ENCODE assay signal across 8 mouse cellular contexts in genomic region chr12:80197343-80197742, GRCm38 (mm10).
DNase-seq lines count a peak whose midpoint lies in the region; ATAC-seq and TF ChIP-seq lines count a peak whose summit lies in the region.

No protein-coding gene starts in this region.

- no peak overlapping the region for H3K4me3 ChIP-seq in forebrain, embryonic 14.5 days (ENCODE audit: low read depth, low read length)
- H3K4me3 ChIP-seq in forebrain, embryonic 15.5 days, result no peak overlapping the region
- H3K4me3 ChIP-seq in hindbrain, postnatal 0 days (ENCODE audit: low read length), result no peak overlapping the region
- no peak overlapping the region for H3K4me3 ChIP-seq in lung, embryonic 14.5 days (ENCODE audit: low read depth, low read length)

- 0 out of 2 replicates have a peak, but pooled peaks have one; percentile 55 for ATAC-seq in forebrain, embryonic 14.5 days
- ATAC-seq in forebrain, embryonic 15.5 days (replicated peaks), result no peak
- peak; percentile 57; the same call in 1 of the 2 replicates for ATAC-seq in hindbrain, postnatal 0 days
- ATAC-seq in lung, embryonic 14.5 days (ENCODE audit: insufficient read depth), result no peak

- H3K4me1 ChIP-seq in forebrain, embryonic 14.5 days (ENCODE audit: control insufficient read depth, insufficient read depth, low read length), result no peaks in the 10 kb centered on the region
- H3K4me1 ChIP-seq in forebrain, embryonic 15.5 days, result no peaks in the 10 kb centered on the region
- H3K4me1 ChIP-seq in hindbrain, postnatal 0 days (ENCODE audit: insufficient read depth, low read length), result no peaks in the 10 kb centered on the region
- no peaks in the 10 kb centered on the region for H3K4me1 ChIP-seq in lung, embryonic 14.5 days (ENCODE audit: insufficient read depth)

- no peaks in the 10 kb centered on the region for H3K27me3 ChIP-seq in forebrain, embryonic 14.5 days (replicated peaks; ENCODE audit: control insufficient read depth, insufficient read depth, low read length)
- H3K27me3 ChIP-seq in forebrain, embryonic 15.5 days, result no peaks in the 10 kb centered on the region
- H3K27me3 ChIP-seq in hindbrain, postnatal 0 days (ENCODE audit: insufficient read depth, low read length), result no peaks in the 10 kb centered on the region
- no peaks in the 10 kb centered on the region for H3K27me3 ChIP-seq in lung, embryonic 14.5 days (ENCODE audit: insufficient read depth, low read length)

- H3K27ac ChIP-seq in forebrain, embryonic 14.5 days (ENCODE audit: low read depth, low read length), result no peak overlapping the region
- H3K27ac ChIP-seq in forebrain, embryonic 15.5 days (replicated peaks), result no peak overlapping the region
- H3K27ac ChIP-seq in hindbrain, postnatal 0 days, result no peak overlapping the region
- no peak overlapping the region for H3K27ac ChIP-seq in lung, embryonic 14.5 days (ENCODE audit: low read depth)

- no peaks in the 10 kb centered on the region for H3K9me3 ChIP-seq in forebrain, embryonic 14.5 days (replicated peaks; ENCODE audit: control insufficient read depth, low read length)
- no peaks in the 10 kb centered on the region for H3K9me3 ChIP-seq in forebrain, embryonic 15.5 days
- no peaks in the 10 kb centered on the region for H3K9me3 ChIP-seq in hindbrain, postnatal 0 days (ENCODE audit: low read length)
- no peaks in the 10 kb centered on the region for H3K9me3 ChIP-seq in lung, embryonic 14.5 days (ENCODE audit: low read depth, low read length)

- H3K9ac ChIP-seq in forebrain, embryonic 14.5 days (ENCODE audit: low read length), result no peak overlapping the region
- H3K9ac ChIP-seq in forebrain, embryonic 15.5 days (replicated peaks), result no peak overlapping the region
- no peak overlapping the region for H3K9ac ChIP-seq in hindbrain, postnatal 0 days (replicated peaks; ENCODE audit: low read length)
- no peak overlapping the region for H3K9ac ChIP-seq in lung, embryonic 14.5 days

- DNase-seq in forebrain, embryonic 14.5 days (ENCODE audit: low spot score), result peak; percentile 70
- peak; percentile 42 for DNase-seq in right cerebral cortex, postnatal 4 days
- DNase-seq in right cerebral cortex, postnatal 36 days (ENCODE audit: low spot score in 2 of 2), result no peak
- peak; percentile 52 for DNase-seq in c-Kit-positive CD71-positive TER-119-positive erythroid progenitor cells, embryonic 14.5 days (ENCODE audit: low spot score)
- peak; percentile 72 for DNase-seq in hindbrain, postnatal 0 days (ENCODE audit: low spot score)
- peak; percentile 85 for DNase-seq in lung, embryonic 14.5 days
- DNase-seq in spleen, postnatal 4 days (ENCODE audit: low spot score in 2 of 2), result peak; percentile 49 to 81

- peaks cover 10% of the 10 kb centered on the region; the same call in 1 of the 2 replicates for H3K36me3 ChIP-seq in forebrain, embryonic 14.5 days (ENCODE audit: control insufficient read depth, insufficient read depth, low read length)
- no peaks in the 10 kb centered on the region for H3K36me3 ChIP-seq in forebrain, embryonic 15.5 days
- no peaks in the 10 kb centered on the region for H3K36me3 ChIP-seq in hindbrain, postnatal 0 days (ENCODE audit: insufficient read depth, low read length)
- peaks cover 71% of the 10 kb centered on the region for H3K36me3 ChIP-seq in lung, embryonic 14.5 days (ENCODE audit: insufficient read depth)

- 73% methylated on average over 10 of the region's 10 CpGs for WGBS in forebrain, embryonic 14.5 days
- 76% methylated on average over 10 of the region's 10 CpGs for WGBS in forebrain, embryonic 15.5 days
- WGBS in hindbrain, postnatal 0 days, result 75% methylated on average over 10 of the region's 10 CpGs
- 77% methylated on average over 10 of the region's 10 CpGs for WGBS in lung, embryonic 14.5 days

- H3K4me2 ChIP-seq in forebrain, embryonic 14.5 days (ENCODE audit: low read length), result no peak overlapping the region
- H3K4me2 ChIP-seq in forebrain, embryonic 15.5 days (replicated peaks), result no peak overlapping the region
- no peak overlapping the region for H3K4me2 ChIP-seq in hindbrain, postnatal 0 days (ENCODE audit: low read depth, low read length)
- H3K4me2 ChIP-seq in lung, embryonic 14.5 days, result no peak overlapping the region

- TF ChIP-seq CTCF in hindbrain, postnatal 0 days (IDR thresholded peaks at IDR 0.05; ENCODE audit: low read depth), result peak; percentile 81
- peak; percentile 84 for TF ChIP-seq CTCF in lung, embryonic 14.5 days (IDR thresholded peaks at IDR 0.05; ENCODE audit: low read depth)

Comparison
In these comparisons a context has a peak if more than half of its experiments do, and no peak if none do; other contexts are left out.
1. ATAC-seq: peak in forebrain, embryonic 14.5 days (single experiment) and hindbrain, postnatal 0 days (single experiment); none in forebrain, embryonic 15.5 days (single experiment) and lung, embryonic 14.5 days (single experiment).
2. DNase-seq: peak in forebrain, embryonic 14.5 days (single experiment), right cerebral cortex, postnatal 4 days (single experiment), c-Kit-positive CD71-positive TER-119-positive erythroid progenitor cells, embryonic 14.5 days (single experiment), hindbrain, postnatal 0 days (single experiment), lung, embryonic 14.5 days (single experiment) and spleen, postnatal 4 days (2 of 2); none in right cerebral cortex, postnatal 36 days (0 of 2).